Comparison of ENCODE assay signal across 10 mouse cellular contexts in the genomic region with DNA sequence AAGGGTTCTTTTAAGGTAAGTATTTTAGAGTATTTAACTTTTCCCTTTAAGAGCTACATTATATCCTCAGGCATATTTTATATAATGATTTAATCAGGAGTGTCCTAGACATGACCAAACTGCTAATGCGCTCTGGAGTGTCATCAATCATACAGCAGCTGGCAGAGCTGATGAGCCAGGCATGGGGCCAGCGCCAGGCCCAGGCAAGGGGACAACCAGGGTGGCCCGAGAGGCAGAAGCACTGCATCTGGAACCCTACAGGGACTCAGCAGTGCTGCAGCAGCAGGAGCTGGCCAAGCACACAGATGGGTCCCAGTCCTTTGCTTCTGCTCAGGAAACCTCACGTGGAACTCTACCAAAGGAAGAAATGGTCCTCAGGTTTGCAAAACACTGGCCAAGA.
DNase-seq lines count a peak whose midpoint lies in the region; ATAC-seq lines count a peak whose summit lies in the region.
"Had no signal": no experiment of that assay in that cellular context is flagged by ENCODE, and none has a peak within 500 bp of the region (broad histone marks: within the 10 kb centered on the region; RNA-seq: fewer than 3 reads in every experiment).

No protein-coding gene starts in this region.

- ATAC-seq in lung, embryonic 15.5 days (ENCODE audit: borderline replicate concordance, extremely low read depth, low FRiP score, low TSS enrichment): peak; percentile 97
- ATAC-seq in neural tube, embryonic 11.5 days (ENCODE audit: insufficient read depth, low FRiP score, low TSS enrichment): 0 out of 2 replicates have a peak, but pooled peaks have one; percentile 53

- 36% methylated on average over 4 of the region's 4 CpGs for WGBS in lung, embryonic 15.5 days
- WGBS in neural tube, embryonic 11.5 days: 60% methylated on average over 4 of the region's 4 CpGs

- intact Hi-C loops in left cerebral cortex, postnatal 25 days (cut with DNase I): loop anchor here (2.0 kb wide), 1 partner anchor 14 kb away; no protein-coding TSS in a partner anchor

- peaks cover 10% of the 10 kb centered on the region for H3K4me1 ChIP-seq in lung, embryonic 15.5 days
- no peaks in the 10 kb centered on the region for H3K4me1 ChIP-seq in neural tube, embryonic 11.5 days (ENCODE audit: control insufficient read depth, insufficient read depth, low read length)
- H3K4me1 ChIP-seq: embryonic facial prominence, embryonic 13.5 days had no signal

- no peak overlapping the region for H3K9ac ChIP-seq in lung, embryonic 15.5 days
- no peak overlapping the region for H3K9ac ChIP-seq in neural tube, embryonic 11.5 days (ENCODE audit: low read length)
- H3K9ac ChIP-seq: embryonic facial prominence, embryonic 13.5 days had no signal

- no peak overlapping the region for H3K27ac ChIP-seq in lung, embryonic 15.5 days
- no peak overlapping the region for H3K27ac ChIP-seq in neural tube, embryonic 11.5 days (ENCODE audit: low read depth, low read length)
- H3K27ac ChIP-seq: embryonic facial prominence, embryonic 13.5 days had no signal

- no peaks in the 10 kb centered on the region for H3K27me3 ChIP-seq in lung, embryonic 15.5 days
- H3K27me3 ChIP-seq in neural tube, embryonic 11.5 days (ENCODE audit: control insufficient read depth, insufficient read depth, low read length): no peaks in the 10 kb centered on the region
- H3K27me3 ChIP-seq: embryonic facial prominence, embryonic 13.5 days had no signal

- H3K36me3 ChIP-seq in lung, embryonic 15.5 days: no peaks in the 10 kb centered on the region
- no peaks in the 10 kb centered on the region for H3K36me3 ChIP-seq in neural tube, embryonic 11.5 days (ENCODE audit: control insufficient read depth, insufficient read depth, low read length)
- H3K36me3 ChIP-seq: embryonic facial prominence, embryonic 13.5 days had no signal

- H3K9me3 ChIP-seq in lung, embryonic 15.5 days: no peaks in the 10 kb centered on the region
- H3K9me3 ChIP-seq in neural tube, embryonic 11.5 days (ENCODE audit: control insufficient read depth, low read length): no peaks in the 10 kb centered on the region
- H3K9me3 ChIP-seq: embryonic facial prominence, embryonic 13.5 days had no signal

- no peak overlapping the region for H3K4me2 ChIP-seq in lung, embryonic 15.5 days
- no peak overlapping the region for H3K4me2 ChIP-seq in neural tube, embryonic 11.5 days (ENCODE audit: low read depth)
- H3K4me2 ChIP-seq: embryonic facial prominence, embryonic 13.5 days had no signal

- H3K4me3 ChIP-seq in lung, embryonic 15.5 days: no peak overlapping the region
- no peak overlapping the region for H3K4me3 ChIP-seq in neural tube, embryonic 11.5 days (ENCODE audit: low read depth, low read length)
- H3K4me3 ChIP-seq: embryonic facial prominence, embryonic 13.5 days had no signal

- DNase-seq in adrenal gland, postnatal 14 days: peak; percentile 58
- no peak for DNase-seq in adrenal gland, adult 8-10 months
- no peak for DNase-seq in lung, adult 18-20 months
- peak; percentile 83 to 91 for DNase-seq in cerebellum, postnatal 10 days
- peak; percentile 38 for DNase-seq in neural tube, embryonic 11.5 days (ENCODE audit: low spot score)
- DNase-seq in spleen, postnatal 14 days (ENCODE audit: low spot score in 2 of 2): no peak
- no peak for DNase-seq in left cerebral cortex, postnatal 25 days (ENCODE audit: low spot score in 2 of 2)
- DNase-seq: kidney, adult 9 months had no signal

Comparison
In these comparisons a context has a peak if more than half of its experiments do, and no peak if none do; other contexts are left out.
1. DNase-seq: peak in adrenal gland, postnatal 14 days (single experiment), cerebellum, postnatal 10 days (2 of 2) and neural tube, embryonic 11.5 days (single experiment); none in adrenal gland, adult 8-10 months (single experiment), lung, adult 18-20 months (0 of 2), spleen, postnatal 14 days (0 of 2) and left cerebral cortex, postnatal 25 days (0 of 2).